Mouse (Mus musculus): ENCODE measurements at regions not wholly inside any gene's neighbourhood (a gene's known extent, or its start where the extent isn't known, plus 50 kb on each side); places are given as distances from the start of the nearest gene placed in this dataset.

DNA sequence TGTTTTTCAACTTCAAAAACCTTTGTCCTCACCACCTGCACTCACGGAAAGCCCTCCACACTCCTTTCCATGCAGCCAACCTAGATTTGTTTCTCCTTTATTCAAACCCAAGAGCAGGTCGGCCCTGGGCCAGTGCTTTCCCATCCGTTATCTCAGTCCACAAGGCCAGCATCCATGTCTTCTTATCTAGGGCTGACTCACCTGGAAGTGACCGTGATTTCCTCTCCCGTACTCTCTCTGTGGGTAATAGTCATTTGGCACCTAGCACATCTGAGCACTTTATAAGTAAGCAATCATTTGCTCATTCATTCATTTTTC lies 106.2 kb downstream of the Rassf10 start:
- DNase-seq (ENCODE audit: low read depth): no peak

DNA sequence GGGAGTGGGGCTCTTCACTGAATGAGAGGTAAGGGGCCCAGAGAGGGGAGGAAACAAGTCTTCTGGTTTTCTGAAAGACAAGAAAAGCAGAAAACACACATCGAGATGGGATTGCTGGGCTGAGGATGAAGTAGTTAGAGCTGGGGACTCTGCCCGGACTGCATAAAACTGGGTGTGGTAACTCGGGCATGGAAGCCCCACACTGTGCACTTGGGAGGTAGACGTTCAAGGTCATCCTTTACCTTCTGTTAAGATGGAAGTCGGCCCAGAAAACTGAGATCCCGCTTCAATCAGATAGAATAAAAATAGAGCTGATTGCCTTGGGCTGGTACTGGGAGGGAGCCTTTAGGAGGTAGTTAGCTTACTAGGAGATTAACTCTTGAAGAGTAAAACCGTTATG lies 107.2 kb downstream of the Rassf10 start:
- no peak for DNase-seq (ENCODE audit: low read depth)

DNA sequence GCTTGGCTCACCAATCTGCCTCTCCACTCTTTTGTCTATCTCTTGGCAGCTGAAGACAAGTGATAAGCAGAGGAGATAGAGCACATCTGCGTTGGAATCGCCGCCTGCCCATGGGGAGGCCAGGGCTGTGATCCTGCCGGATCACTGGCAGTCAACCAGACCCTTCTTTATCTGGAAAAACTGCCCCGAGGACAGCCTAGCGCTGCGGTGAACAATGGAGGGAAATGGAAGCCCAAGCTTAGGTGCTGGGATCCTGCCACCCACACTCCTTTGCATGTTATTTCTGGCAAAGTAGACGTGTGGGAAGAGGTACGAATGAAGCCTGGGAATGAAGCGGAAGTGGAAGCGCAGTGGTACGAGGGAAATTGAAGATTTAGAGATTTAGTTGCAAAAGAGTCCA lies 112.8 kb downstream of the Rassf10 start:
- DNase-seq (ENCODE audit: low read depth): no peak

DNA sequence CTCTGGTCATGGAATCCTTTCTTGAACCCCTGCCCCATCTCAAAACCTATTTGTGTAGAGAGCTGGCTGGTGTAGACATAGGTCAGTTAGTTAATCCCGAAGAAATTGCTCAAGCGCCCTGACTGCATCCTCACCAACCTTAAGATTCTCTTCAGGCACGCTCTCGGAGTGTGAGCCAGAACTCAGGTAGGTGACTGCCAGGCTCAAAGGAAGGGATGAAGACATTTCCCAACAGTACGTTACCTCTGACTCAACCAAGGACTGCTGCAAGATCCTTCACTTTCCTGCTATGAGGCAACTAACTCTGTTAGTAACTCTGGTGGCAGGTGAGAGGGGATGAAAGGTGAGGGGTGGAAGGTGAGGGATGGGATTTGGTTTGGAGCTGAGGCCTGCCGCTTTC lies 114.5 kb downstream of the Rassf10 start:
- no peak for DNase-seq (ENCODE audit: low read depth)

DNA sequence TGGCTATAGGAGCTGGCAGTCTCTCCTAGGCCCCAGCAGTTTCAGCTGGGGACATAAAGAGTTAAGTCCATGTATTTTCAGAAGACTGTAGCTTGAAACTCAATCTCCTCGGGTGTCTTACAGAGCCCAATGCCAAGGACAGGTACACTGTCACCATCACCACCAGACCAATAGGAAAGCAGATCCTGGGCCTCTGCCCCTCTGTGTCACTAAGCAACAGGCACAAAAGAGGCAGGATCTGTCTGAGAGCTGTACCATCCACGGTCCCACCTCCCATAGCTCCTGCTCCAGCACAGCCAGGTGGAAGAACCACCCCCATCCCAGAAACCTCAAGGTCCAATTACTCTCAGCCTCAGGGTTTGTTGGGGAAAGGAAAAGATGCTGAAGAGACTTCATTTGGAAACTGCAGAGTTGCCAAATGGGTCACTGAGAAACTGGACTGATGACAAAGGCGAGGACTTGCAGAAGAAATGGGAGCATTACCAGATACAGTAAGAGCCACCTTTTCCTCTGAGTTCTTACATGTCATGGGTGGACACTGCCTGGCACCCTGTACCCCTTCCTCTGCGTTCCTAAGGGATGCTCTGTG lies 115.7 kb downstream of the Rassf10 start:
- DNase-seq (ENCODE audit: low read depth): no peak

DNA sequence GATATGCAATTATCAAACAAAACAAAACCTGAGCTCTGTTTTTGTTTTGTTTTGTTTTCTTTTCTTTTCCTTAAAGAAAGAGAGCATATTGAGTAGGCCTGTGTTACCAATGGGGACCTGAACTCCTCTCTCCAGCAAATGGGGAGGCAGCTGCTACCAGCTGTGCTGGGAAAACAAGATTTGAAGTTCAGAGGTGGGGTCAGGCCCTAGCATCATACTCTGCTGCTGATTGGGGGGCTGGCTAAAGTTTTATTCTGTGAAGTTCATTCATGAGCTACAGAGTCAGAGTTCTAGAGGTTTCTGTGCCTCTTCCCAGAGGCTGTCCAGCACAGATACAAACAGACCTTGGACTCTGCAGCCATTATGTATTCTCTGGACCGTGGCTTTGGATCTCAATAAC lies 117.7 kb downstream of the Rassf10 start:
- no peak for DNase-seq (ENCODE audit: low read depth)

DNA sequence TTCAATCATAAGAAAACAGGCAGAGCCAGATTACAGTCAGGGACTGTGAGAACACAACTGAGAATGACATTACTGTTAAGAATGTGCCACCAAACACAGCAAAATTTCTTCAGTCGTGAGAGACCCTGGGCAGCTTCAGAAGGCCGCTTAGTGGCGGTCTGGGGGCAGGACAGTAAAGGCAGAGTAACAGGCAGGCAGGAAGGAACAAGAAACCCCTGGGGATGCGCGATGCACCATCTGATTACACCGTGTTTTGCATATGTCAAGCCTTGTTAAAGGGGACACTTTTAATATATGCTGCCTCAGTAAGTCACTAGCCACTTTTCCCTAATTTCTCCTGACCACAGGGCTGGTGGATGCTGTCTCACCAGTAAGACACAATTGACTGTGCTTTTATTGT lies 120.0 kb downstream of the Rassf10 start:
- no peak for DNase-seq (ENCODE audit: low read depth)

DNA sequence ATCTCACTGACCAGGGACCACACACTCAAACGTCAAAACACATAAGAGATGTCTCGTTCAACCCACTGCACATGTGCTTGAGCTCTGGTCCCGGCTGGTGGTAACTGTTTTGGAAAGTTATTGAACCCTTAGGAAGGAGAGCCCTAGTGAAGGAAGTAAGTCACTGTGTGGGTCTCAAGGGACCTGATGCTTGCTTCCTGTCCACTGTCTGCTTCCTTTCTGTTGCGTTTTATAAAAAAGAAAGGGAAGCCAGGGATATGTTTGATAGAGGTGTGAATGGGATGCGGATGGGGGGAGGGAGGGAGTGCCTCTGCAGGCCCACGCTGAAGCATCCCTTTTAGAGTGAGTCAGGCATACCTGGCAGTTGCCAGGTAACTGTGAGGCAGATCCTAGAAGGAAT lies 121.6 kb downstream of the Rassf10 start:
- DNase-seq (ENCODE audit: low read depth): no peak

DNA sequence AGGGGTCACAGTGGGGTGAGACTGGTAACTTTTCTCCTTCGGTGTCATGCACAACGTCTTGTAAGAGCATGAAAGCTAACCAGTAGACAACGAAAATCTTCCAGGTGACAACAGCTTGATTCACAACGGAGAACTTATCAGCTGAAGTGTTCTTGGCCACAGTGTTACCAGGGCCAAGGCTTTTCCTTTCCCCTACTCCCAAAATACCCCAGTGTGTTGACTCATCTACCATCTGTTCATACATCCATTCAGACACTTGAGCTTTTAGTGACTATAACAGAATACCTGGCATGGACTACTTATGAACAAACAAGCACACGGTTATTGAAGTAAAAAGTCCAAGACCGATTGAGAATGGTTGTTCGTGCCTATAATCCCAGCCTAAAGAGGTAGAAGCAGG lies 122.5 kb downstream of the Rassf10 start:
- no peak for DNase-seq (ENCODE audit: low read depth)

DNA sequence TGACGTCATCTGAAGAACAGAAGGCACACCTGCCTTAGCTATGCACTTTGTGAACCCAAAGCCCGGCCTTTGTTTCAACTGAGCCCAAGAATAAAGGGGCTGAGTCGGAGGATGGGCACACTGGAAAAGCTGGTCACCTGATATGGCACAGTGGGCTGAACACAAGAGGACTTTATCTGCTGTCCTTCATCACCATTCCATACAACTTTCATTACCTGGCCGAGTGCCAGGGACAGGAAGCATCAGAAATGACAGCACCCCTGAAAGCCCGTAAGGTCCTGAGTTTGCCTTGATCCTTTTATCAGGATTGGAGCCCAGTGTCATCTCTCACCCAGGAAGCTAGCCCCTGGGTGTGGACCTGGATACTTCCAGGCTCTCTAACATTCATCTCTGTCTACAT lies 126.1 kb upstream of the Arntl start:
- no peak for DNase-seq (ENCODE audit: low read depth)

DNA sequence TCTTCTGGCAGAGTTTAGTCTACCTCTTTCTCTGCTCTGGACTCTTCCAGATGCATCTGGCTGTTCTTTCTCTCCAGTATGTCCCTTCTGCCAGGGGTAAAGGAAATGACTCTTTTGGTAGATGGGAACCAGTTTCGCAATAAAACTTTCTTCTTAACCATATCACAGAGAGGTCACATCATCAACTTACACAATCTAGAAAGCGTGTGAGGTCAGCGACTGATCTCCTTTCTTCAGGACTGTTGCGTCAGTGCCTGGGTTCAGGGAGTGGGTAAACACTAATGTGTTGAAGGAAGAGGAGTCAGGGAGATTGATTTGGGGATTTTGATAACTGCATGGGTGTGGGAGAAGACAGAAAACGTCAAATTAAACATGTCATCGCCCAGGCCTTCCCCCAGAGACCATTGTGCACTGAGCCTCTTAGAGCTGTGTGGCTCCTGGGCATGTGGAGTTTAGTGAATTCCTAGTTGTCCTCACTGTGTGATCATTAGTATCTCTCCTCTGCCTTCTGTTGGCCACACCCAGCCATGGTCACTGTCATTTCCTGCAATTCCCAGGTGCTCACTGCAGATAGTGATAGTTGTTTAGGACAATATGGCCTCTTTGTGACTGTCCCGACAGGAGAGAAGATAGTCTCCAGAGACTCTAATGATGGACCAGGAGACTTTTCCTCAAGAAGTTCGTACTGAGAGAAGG lies 122.2 kb upstream of the Arntl start:
- DNase-seq (ENCODE audit: low read depth): no peak

DNA sequence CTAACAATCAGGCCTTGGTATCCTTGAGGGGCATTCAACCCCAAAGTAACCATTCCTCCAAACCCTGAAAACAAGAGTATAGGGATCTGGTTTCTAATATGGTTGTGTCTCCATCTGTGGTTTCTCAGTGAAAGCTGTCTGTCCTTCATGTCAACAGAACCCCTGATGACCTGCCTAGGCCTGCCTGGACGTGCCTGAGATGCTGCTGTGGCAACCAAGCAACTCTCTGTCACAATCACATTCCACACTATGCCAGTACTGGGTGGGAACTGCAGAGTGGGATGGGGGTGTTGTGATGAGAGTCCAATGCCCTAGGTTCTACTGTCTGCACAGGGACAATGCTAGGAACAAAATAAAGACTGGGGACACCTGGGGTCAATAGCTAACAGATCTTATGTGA lies 121.1 kb upstream of the Arntl start:
- peak; percentile 88 for DNase-seq (ENCODE audit: low read depth)

DNA sequence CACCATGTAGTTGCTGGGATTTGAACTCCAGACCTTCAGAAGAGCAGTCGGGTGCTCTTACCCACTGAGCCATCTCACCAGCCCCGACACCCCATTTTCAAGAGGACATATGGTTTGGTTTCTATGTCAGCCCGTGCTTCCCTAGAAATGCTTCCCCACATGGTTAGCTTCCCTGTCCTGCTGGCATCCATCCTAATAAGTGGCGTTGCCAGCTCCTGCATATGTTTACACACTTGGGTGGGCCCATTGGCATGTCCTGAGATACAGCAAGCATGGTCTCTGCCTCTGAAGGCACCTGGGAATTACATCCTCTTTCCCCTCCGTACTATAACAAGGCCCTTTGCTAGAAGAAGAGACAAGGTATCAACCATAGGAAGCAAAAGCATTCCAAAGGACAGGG lies 119.6 kb upstream of the Arntl start:
- no peak for DNase-seq (ENCODE audit: low read depth)

DNA sequence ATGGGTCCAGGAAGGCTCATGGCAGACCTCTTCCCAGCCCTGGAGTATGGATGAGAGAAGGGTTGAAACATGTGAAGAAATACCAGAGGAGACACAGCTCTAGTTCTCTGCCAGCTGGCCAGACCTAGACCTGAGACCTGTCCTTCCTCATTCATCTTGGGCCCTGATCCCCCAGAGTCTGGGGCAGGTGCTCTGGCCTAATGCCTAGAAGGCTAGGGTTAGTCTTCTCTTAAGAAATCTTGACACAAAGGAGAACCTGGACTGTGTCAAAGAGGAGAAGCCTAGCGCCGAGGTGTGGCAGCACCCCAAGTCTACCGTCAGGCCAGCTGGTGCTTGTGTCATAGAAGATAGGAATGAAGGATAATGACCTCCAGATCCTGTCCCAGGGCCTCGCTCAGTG lies 118.2 kb upstream of the Arntl start:
- DNase-seq (ENCODE audit: low read depth): peak; percentile 94

DNA sequence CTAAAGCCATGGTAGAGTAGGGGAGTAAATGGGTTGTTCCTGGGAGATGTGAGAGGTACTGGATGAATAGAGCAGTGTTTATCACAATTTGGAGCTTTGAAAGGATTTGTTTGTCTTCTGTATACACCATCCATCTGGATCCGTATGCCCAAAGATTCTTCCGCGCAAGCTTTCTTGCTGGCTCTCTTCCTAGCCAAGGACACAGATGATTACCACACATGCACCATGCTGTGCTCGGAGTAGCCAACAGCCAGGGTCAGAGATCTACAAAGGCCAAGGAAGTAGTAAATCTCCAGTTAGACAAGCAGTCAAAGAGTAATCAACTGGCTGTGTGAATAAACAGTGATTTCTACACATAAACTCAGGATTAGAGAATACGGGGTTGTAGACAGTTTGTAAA lies 113.3 kb upstream of the Arntl start:
- no peak for DNase-seq (ENCODE audit: low read depth)

DNA sequence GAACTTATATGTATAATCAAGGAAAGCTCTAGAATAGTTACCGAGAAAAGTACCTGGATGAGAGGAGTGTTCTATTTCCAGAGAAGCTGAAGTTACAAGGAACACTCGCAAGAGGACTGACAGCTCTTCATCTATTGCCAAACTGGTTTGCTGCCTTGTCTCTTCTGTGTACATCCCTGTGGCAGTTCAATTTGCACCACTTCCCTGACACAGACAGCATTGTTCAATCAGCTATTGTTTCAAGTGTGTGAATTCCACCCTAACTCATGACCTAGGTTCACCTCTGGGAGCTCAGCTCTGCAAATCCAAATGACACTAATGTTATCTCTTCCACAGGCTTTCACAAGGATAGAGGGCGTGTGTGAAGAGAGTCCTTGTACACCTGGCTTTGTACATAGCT lies 112.2 kb upstream of the Arntl start:
- DNase-seq (ENCODE audit: low read depth): peak; percentile 92

DNA sequence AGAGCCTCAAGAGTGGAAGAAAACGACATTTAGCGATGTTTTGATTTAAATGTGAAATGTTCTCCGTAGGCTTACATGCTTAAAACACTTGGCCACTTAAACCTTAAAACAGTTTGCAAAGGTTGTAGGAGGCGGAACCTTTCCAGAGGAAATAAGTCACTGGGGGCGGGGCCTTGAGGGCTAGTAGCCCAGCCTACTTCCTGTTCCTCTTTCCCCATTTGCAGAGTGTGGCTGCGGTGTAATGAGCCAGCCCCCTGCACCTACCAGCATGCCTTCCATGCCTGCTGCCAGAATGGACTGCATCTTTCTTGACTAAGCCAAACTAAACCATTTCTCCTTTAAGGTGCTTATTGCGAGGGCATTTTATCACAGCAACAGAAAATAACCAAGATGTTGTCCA lies 103.0 kb upstream of the Arntl start:
- DNase-seq (ENCODE audit: low read depth): no peak

DNA sequence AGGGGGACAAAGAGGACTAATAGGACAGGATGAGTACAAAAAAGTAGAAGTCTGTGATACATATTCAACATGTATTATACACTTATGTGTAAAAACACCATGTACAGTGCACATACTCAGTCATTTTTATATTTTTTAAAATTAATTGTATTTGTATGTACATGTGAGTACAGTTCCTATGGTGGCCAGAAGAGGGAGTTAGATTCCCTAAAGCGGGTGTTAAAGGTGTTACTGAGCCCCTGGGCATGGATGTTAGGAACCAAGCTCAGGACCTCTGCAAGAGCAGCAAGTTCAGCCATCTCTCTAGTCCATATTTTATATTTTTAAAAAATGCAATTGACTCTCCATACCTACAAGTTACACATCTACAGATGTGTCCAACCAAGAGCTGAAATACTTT lies 101.9 kb upstream of the Arntl start:
- DNase-seq (ENCODE audit: low read depth): no peak

DNA sequence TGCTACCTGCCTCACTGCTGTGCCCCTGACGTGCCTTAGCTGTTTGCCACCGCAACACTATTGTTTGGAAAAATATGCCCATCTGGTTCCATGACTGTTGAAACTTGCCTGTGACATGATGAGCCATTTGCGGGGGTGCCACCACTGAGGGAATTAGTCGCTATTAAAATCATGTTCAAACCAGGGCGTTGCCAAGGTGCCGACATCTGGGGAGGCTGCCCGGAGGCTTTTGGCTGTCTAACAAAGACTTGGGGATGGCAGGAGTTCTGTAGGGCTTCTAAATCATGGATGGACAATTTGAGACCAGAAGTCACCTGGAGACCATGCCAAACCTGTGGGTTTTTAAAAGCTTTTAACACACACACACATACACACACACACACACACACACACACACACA lies 100.5 kb upstream of the Arntl start:
- peak; percentile 96 for DNase-seq (ENCODE audit: low read depth)

DNA sequence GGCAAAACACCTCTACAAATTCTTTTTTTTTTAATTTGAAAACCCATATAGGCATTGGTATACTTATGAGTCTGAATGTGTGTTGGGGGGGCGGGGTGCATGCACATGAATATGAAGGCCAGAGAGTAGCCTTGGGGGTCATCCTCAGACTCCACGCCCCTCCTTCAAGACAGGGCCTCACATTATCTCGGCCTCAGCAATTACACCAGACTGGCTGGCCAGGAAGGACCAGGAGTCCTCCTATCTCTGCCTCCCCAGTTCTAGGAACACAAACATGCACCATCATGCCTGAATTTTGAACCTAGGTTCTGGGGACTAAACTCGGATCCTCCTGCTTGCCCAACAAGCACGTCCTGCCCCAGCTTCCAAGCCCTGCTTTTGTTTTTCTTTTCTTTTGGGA lies 99.3 kb upstream of the Arntl start:
- DNase-seq (ENCODE audit: low read depth): no peak

DNA sequence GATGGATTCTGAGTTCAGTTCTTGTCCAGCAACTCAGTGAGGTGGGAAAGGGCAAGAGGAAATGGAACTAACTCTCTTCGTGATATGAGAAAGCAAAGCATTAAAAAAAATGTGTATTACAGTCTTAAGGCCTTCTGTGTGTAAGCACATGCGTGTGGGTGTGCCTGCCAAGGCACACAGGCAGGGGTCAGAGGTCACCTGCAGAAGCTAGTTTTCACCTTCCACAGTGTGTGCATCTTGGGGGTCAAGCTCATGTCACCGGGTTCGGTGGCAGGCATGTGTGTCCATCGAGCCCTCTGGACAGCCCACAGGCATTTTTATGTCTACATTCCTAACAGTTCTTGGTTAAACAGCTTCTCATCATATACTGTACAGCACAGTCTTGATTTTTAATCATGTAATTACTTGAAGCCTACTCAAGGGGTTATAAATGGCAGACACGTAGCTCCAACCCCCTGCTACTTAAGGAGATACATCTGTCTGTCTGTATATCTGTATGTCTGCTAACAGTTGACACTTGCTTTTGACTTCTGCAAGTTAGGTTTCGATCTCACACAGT lies 98.7 kb upstream of the Arntl start:
- no peak for DNase-seq (ENCODE audit: low read depth)

DNA sequence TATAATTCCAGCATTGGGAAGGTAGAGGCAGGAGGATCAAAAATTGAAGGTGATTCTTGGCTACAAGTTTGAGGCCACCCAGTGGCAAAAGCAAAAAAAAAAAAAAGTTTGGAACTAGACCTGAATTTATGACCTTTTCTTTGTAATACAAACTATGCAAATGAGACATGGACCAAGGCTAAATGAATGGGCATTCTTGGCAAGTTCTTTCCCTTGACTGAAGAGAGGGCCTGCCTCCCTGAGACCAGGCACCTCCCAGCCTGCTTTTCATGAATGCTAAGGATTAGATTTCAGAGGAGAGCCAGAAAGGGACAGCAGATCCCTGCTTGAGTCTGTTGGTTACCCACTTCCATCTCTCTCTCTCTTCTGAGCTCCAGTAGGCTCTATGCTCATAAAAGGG lies 97.8 kb upstream of the Arntl start:
- DNase-seq (ENCODE audit: low read depth): no peak

DNA sequence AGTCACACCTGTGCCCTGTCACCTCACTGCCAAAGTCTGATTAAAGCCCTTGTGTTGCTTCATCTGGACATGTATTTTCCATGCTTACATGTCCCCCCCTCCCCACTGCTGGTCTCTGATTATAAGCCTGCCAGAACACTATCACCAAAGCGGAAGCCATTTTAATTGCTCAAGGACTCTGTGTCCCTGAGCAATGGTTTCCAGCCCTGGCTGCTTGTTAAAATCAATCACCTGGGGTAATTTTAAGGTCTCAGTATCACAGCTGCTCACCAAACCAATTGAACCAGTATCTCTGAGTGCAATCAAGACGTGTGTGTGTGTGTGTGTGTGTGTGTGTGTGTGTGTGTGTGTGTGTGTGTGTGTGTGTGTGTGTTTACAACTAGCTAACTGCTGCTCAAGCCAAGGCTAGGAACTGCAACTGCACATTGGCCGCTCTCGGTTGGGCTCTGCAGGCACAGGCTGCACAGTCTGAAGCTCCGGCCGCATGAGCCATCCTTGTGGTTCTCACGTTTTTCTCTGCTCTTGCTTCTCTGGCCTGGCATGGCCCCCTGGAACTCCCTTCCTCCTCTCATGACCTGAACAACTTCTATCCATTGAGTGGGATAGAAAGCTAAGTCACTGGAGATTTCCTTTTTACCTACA lies 96.3 kb upstream of the Arntl start:
- no peak for DNase-seq (ENCODE audit: low read depth)

Measured in gonadal fat pad, adult 2 months (tissue).